Mouse (Mus musculus): ENCODE measurements at regions not wholly inside any gene's neighbourhood (a gene's known extent, or its start where the extent isn't known, plus 50 kb on each side); places are given as distances from the start of the nearest gene placed in this dataset.
A peak's percentile ranks its signal among the peaks of the same experiment; 100 is the strongest.
"Not testable (repeated sequence)": the region's sequence is repeated elsewhere in the genome, so short reads cannot be mapped to it uniquely, and the experiment has no call there.

- H3K27ac ChIP-seq (replicated peaks) = no peak overlapping the region
- H3K36me3 ChIP-seq = no peaks in the 10 kb centered on the region
- H3K27me3 ChIP-seq (replicated peaks) = no peaks in the 10 kb centered on the region
- ATAC-seq (ENCODE audit: low FRiP score) = no peak
- no peak overlapping the region for H3K4me3 ChIP-seq (replicated peaks)
- H3K9ac ChIP-seq (replicated peaks) = no peak overlapping the region
- no peak overlapping the region for H3K4me2 ChIP-seq
- H3K4me1 ChIP-seq = peaks cover 14% of the 10 kb centered on the region
- 73% methylated on average over 5 of the region's 5 CpGs for WGBS
- H3K9me3 ChIP-seq (replicated peaks) = no peaks in the 10 kb centered on the region
Measured at GRCm38 (mm10) chr9:14061389-14061788, 213.5 kb upstream of the Sesn3 start.

GRCm38 (mm10) chr9:14061840-14062239, 213.0 kb upstream of the Sesn3 start:
- no peak overlapping the region for H3K27ac ChIP-seq (replicated peaks)
- H3K4me2 ChIP-seq = no peak overlapping the region
- peaks cover 14% of the 10 kb centered on the region for H3K4me1 ChIP-seq
- H3K9ac ChIP-seq (replicated peaks) = no peak overlapping the region
- no peaks in the 10 kb centered on the region for H3K36me3 ChIP-seq
- WGBS = 82% methylated on average over 9 of the region's 9 CpGs
- H3K9me3 ChIP-seq (replicated peaks) = no peaks in the 10 kb centered on the region
- H3K4me3 ChIP-seq (replicated peaks) = no peak overlapping the region
- H3K27me3 ChIP-seq (replicated peaks) = no peaks in the 10 kb centered on the region
- no peak for ATAC-seq (ENCODE audit: low FRiP score)

DNA sequence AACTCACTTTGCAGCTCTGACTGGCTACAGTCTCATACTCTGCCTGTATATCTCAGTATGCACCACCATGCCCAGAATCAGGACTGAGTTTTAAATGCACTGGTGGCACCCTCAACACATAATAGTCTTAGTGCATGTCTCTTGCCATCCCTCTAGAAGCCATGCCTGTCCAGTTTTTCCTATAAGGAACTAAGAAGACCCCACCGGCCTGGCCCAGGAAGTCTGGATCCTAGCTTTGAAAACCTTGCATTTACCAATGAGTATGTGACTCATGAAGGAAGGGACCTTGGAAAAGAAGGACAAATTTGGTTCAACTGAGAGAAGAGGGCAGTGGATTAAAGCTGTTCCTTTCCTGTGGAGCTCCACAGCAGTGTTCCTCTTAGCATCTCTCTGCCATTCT, 212.2 kb upstream of the Sesn3 start:
- H3K4me2 ChIP-seq = no peak overlapping the region
- no peaks in the 10 kb centered on the region for H3K27me3 ChIP-seq (replicated peaks)
- H3K9me3 ChIP-seq (replicated peaks) = no peaks in the 10 kb centered on the region
- no peaks in the 10 kb centered on the region for H3K36me3 ChIP-seq
- no peak overlapping the region for H3K9ac ChIP-seq (replicated peaks)
- WGBS = 100% methylated on average over 1 of the region's 1 CpGs
- no peak for ATAC-seq (ENCODE audit: low FRiP score)
- no peak overlapping the region for H3K4me3 ChIP-seq (replicated peaks)
- H3K4me1 ChIP-seq = peaks cover 14% of the 10 kb centered on the region
- H3K27ac ChIP-seq (replicated peaks) = no peak overlapping the region

DNA sequence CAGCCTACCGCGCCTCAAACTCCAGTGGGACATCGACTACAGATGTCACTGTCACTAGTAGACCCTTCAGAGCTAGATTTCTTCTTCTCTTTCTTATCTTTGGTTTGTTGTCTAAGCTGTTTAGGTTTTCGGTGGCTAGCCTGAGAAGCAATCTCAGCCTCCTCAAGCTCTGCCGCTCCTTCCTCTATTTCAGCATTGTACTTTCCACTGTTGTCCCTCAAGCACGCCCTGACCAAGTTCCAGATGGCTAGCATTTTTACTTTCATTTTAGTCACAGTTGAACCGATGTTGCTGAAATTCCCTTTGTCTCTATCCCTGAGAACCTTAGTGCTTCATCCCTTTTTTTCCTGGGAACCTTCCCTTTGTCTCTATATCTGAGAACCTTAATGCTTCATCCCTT, 208.1 kb upstream of the Sesn3 start:
- 96% methylated on average over 7 of the region's 7 CpGs for WGBS
- H3K9ac ChIP-seq (replicated peaks); H3K4me1 ChIP-seq; H3K27me3 ChIP-seq (replicated peaks); H3K9me3 ChIP-seq (replicated peaks); H3K4me3 ChIP-seq (replicated peaks); H3K4me2 ChIP-seq; ATAC-seq (ENCODE audit: low FRiP score); H3K27ac ChIP-seq (replicated peaks); H3K36me3 ChIP-seq: not testable (repeated sequence)

- WGBS = 92% methylated on average over 6 of the region's 6 CpGs
- H3K4me1 ChIP-seq = no peaks in the 10 kb centered on the region
- no peaks in the 10 kb centered on the region for H3K36me3 ChIP-seq
- H3K9ac ChIP-seq (replicated peaks) = no peak overlapping the region
- no peaks in the 10 kb centered on the region for H3K9me3 ChIP-seq (replicated peaks)
- H3K27me3 ChIP-seq (replicated peaks) = no peaks in the 10 kb centered on the region
- H3K4me2 ChIP-seq = no peak overlapping the region
- no peak for ATAC-seq (ENCODE audit: low FRiP score)
- no peak overlapping the region for H3K27ac ChIP-seq (replicated peaks)
- H3K4me3 ChIP-seq (replicated peaks) = no peak overlapping the region
Measured at GRCm38 (mm10) chr9:14069076-14069475, 205.8 kb upstream of the Sesn3 start.

DNA sequence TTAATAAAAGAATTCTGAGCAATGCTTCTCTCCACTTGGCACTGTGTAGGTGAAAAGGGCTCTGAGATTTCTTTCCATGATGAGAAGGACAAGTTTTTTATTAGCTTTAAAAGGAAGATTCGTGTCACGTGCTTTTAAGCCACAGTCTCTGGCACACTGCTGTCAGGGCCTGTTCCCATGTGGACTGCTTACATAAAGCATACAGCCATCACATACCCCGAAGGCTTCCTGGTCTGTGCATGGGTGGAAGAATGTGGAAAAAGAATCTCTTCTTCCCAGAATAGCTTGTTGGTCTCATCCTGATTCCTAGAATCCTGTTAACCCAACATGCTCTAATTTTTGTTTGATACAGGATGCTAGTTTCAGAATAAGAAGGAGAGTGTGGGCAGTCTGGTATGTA, 205.1 kb upstream of the Sesn3 start:
- 83% methylated on average over 3 of the region's 3 CpGs for WGBS
- no peak overlapping the region for H3K9ac ChIP-seq (replicated peaks)
- ATAC-seq (ENCODE audit: low FRiP score) = no peak
- H3K4me2 ChIP-seq = no peak overlapping the region
- no peaks in the 10 kb centered on the region for H3K9me3 ChIP-seq (replicated peaks)
- H3K36me3 ChIP-seq = no peaks in the 10 kb centered on the region
- H3K4me3 ChIP-seq (replicated peaks) = no peak overlapping the region
- H3K27me3 ChIP-seq (replicated peaks) = no peaks in the 10 kb centered on the region
- H3K4me1 ChIP-seq = no peaks in the 10 kb centered on the region
- no peak overlapping the region for H3K27ac ChIP-seq (replicated peaks)

DNA sequence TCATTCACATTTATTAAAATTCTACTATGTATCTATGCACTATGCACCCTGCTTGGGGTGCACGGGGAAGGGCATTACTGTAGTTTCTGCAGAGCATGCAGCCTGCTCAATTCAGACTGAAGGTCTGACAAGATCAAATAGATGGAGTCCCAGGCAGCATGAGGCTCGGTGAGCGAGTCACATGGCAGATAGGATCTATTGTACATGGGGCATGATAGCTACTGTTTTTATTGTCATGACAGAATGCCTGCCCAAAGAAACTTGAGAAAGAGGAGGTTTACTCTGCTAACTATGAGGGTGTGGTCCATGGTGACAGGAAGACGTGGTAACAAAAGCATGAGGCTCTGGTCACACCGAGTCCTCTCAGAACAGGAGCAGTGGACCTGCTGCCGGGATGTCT, 203.1 kb upstream of the Sesn3 start:
- no peak overlapping the region for H3K9ac ChIP-seq (replicated peaks)
- H3K4me3 ChIP-seq (replicated peaks) = no peak overlapping the region
- H3K9me3 ChIP-seq (replicated peaks) = no peaks in the 10 kb centered on the region
- H3K4me1 ChIP-seq = no peaks in the 10 kb centered on the region
- WGBS = 77% methylated on average over 6 of the region's 6 CpGs
- H3K27ac ChIP-seq (replicated peaks) = no peak overlapping the region
- no peak overlapping the region for H3K4me2 ChIP-seq
- H3K27me3 ChIP-seq (replicated peaks) = no peaks in the 10 kb centered on the region
- no peak for ATAC-seq (ENCODE audit: low FRiP score)
- H3K36me3 ChIP-seq = no peaks in the 10 kb centered on the region

GRCm38 (mm10) chr9:14072950-14073349, 201.9 kb upstream of the Sesn3 start:
- H3K9ac ChIP-seq (replicated peaks) = no peak overlapping the region
- 95% methylated on average over 1 of the region's 1 CpGs for WGBS
- H3K27me3 ChIP-seq (replicated peaks) = no peaks in the 10 kb centered on the region
- H3K4me3 ChIP-seq (replicated peaks) = no peak overlapping the region
- H3K4me2 ChIP-seq = no peak overlapping the region
- no peaks in the 10 kb centered on the region for H3K4me1 ChIP-seq
- H3K36me3 ChIP-seq = no peaks in the 10 kb centered on the region
- H3K9me3 ChIP-seq (replicated peaks) = no peaks in the 10 kb centered on the region
- no peak for ATAC-seq (ENCODE audit: low FRiP score)
- no peak overlapping the region for H3K27ac ChIP-seq (replicated peaks)

GRCm38 (mm10) chr9:14074273-14074672, 200.6 kb upstream of the Sesn3 start:
- 69% methylated on average over 6 of the region's 6 CpGs for WGBS
- no peak for ATAC-seq (ENCODE audit: low FRiP score)
- no peak overlapping the region for H3K9ac ChIP-seq (replicated peaks)
- H3K9me3 ChIP-seq (replicated peaks) = no peaks in the 10 kb centered on the region
- H3K4me1 ChIP-seq = no peaks in the 10 kb centered on the region
- no peaks in the 10 kb centered on the region for H3K27me3 ChIP-seq (replicated peaks)
- H3K36me3 ChIP-seq = no peaks in the 10 kb centered on the region
- no peak overlapping the region for H3K4me3 ChIP-seq (replicated peaks)
- H3K27ac ChIP-seq (replicated peaks) = no peak overlapping the region
- H3K4me2 ChIP-seq = no peak overlapping the region

- not testable (repeated sequence) for H3K27ac ChIP-seq (replicated peaks); H3K4me3 ChIP-seq (replicated peaks); H3K27me3 ChIP-seq (replicated peaks); H3K4me1 ChIP-seq; ATAC-seq (ENCODE audit: low FRiP score); H3K9ac ChIP-seq (replicated peaks); H3K4me2 ChIP-seq; H3K9me3 ChIP-seq (replicated peaks); H3K36me3 ChIP-seq
Measured at GRCm38 (mm10) chr9:14074866-14075265, 200.0 kb upstream of the Sesn3 start.

GRCm38 (mm10) chr9:14075452-14075851, 199.4 kb upstream of the Sesn3 start:
- WGBS = 30% methylated on average over 4 of the region's 4 CpGs
- Histone ChIP-seq H3K36me3 (no peaks in the 10 kb centered on the region), H3K9me3 (replicated peaks) (no peaks in the 10 kb centered on the region), H3K27me3 (replicated peaks) (no peaks in the 10 kb centered on the region), H3K27ac (replicated peaks) (no peak overlapping the region), H3K4me1 (no peaks in the 10 kb centered on the region), H3K4me2 (no peak overlapping the region), H3K4me3 (replicated peaks) (no peak overlapping the region), H3K9ac (replicated peaks) (no peak overlapping the region)
- ATAC-seq (ENCODE audit: low FRiP score) = peak; percentile 84

DNA sequence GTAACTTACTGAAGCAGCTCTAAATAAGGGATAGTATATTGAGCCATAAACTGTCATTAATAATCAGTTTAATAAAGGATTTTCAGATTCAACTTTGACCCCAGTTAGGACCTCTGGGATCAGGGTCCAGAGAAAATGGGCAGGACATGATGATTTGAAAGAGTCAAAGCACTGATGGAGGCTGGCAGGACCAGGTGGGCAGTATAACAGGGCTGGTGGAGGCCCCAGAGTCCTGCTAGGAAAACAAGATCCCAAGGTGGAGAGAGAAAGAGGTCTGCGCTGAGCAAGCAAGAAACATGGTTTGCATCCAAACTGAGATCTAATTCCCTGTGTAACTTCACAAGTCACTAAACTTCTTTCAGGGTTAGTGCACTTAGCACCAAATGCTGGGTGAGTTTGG, 199.0 kb upstream of the Sesn3 start:
- Histone ChIP-seq H3K27me3 (replicated peaks) (no peaks in the 10 kb centered on the region), H3K4me1 (no peaks in the 10 kb centered on the region), H3K4me2 (no peak overlapping the region), H3K4me3 (replicated peaks) (no peak overlapping the region), H3K27ac (replicated peaks) (no peak overlapping the region), H3K9ac (replicated peaks) (no peak overlapping the region), H3K36me3 (no peaks in the 10 kb centered on the region), H3K9me3 (replicated peaks) (no peaks in the 10 kb centered on the region)
- no peak; the same call in 1 of the 2 replicates for ATAC-seq (ENCODE audit: low FRiP score)
- WGBS = 73% methylated on average over 1 of the region's 1 CpGs

DNA sequence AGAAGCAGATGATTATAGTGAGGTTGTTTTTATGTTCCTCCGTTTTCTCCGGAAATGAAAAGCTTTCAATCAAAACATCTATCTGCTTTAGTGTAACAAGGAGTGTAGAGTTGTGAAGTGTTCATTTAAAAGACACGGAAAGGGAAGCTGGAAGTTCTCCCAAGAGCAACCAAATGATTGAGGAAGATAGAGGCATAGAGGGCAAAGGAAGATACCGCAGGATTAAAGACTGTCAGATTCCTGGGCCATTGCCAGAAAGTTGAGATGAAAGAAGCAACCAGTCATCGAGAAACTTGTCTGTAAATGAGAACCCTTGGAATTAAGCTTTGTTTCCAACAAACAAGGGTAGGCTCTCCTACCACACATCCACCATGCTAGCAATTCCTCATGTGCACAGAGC, 198.1 kb upstream of the Sesn3 start:
- Histone ChIP-seq H3K4me2 (no peak overlapping the region), H3K9me3 (replicated peaks) (no peaks in the 10 kb centered on the region), H3K9ac (replicated peaks) (no peak overlapping the region), H3K27me3 (replicated peaks) (no peaks in the 10 kb centered on the region), H3K27ac (replicated peaks) (no peak overlapping the region), H3K36me3 (no peaks in the 10 kb centered on the region), H3K4me1 (no peaks in the 10 kb centered on the region), H3K4me3 (replicated peaks) (no peak overlapping the region)
- ATAC-seq (ENCODE audit: low FRiP score) = no peak
- 72% methylated on average over 5 of the region's 5 CpGs for WGBS
